Mouse (Mus musculus): ENCODE measurements around the gene Spns1. TPM values are rescaled to one million over a fixed set of nuclear protein-coding genes. Genes with fewer than 3 reads are reported as not detected.

Spns1 gene
- polyA plus RNA-seq, 1 experiment from 2014 or later = 80.1 TPM

DNA sequence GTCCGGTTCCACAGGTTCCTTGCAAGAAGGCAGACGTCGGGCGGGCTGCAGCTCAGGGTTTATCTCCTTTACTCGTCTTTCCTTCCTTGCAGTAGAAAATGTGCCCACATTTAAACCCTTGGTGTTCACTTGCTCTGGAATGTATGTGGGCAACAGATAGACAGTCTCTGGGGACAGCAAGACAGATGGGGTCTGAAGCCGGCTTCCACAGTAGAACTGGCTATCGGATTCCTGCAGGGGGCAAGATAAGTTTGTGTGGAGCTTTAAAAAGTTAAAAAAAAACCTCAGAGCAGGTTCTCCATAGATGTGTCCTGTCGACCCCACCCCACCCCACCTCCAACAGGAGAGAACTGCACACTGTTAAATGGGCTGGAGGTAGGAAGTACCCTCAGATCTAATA lies 29.0 kb downstream of the Spns1 start:
- Histone ChIP-seq H3K4me1 (replicated peaks; ENCODE audit: control insufficient read depth, insufficient read depth, low read length) (no peaks in the 10 kb centered on the region), H3K36me3 (ENCODE audit: control insufficient read depth, insufficient read depth) (no peaks in the 10 kb centered on the region), H3K9me3 (ENCODE audit: control insufficient read depth, low read length) (no peaks in the 10 kb centered on the region), H3K4me2 (ENCODE audit: low read length) (no peak overlapping the region), H3K9ac (replicated peaks; ENCODE audit: low read depth, low read length) (no peak overlapping the region), H3K4me3 (replicated peaks; ENCODE audit: low read length) (no peak overlapping the region), H3K27ac (ENCODE audit: low read length) (no peak overlapping the region), H3K27me3 (replicated peaks; ENCODE audit: control insufficient read depth, insufficient read depth, low read length) (no peaks in the 10 kb centered on the region)
- ATAC-seq = no peak
- 83% methylated on average over 8 of the region's 8 CpGs for WGBS

DNA sequence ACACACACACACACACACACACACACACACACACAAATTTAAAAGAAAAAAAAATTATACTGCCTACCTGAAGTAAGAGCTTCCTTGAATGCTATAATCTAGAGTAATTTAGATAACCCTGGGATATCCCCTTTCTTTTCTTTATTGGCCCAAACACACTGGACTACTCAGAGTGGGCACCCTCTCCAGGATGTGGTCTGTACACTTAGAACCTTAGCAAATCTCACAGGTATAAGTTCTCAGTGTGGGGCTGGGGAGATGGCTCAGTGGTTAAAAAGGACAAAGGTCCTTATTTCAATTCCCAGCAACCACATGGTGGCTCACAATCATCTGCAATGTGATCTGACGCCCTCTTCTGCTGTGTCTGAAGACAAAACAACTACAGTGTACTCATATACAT lies 30.2 kb downstream of the Spns1 start:
- H3K9ac ChIP-seq (replicated peaks; ENCODE audit: low read depth, low read length) = no peak overlapping the region
- H3K4me3 ChIP-seq (replicated peaks; ENCODE audit: low read length) = no peak overlapping the region
- no peak for ATAC-seq
- no peak overlapping the region for H3K27ac ChIP-seq (ENCODE audit: low read length)
- no peaks in the 10 kb centered on the region for H3K36me3 ChIP-seq (ENCODE audit: control insufficient read depth, insufficient read depth)
- H3K27me3 ChIP-seq (replicated peaks; ENCODE audit: control insufficient read depth, insufficient read depth, low read length) = no peaks in the 10 kb centered on the region
- no peaks in the 10 kb centered on the region for H3K9me3 ChIP-seq (ENCODE audit: control insufficient read depth, low read length)
- WGBS = 59% methylated on average over 1 of the region's 1 CpGs
- no peaks in the 10 kb centered on the region for H3K4me1 ChIP-seq (replicated peaks; ENCODE audit: control insufficient read depth, insufficient read depth, low read length)
- no peak overlapping the region for H3K4me2 ChIP-seq (ENCODE audit: low read length)

DNA sequence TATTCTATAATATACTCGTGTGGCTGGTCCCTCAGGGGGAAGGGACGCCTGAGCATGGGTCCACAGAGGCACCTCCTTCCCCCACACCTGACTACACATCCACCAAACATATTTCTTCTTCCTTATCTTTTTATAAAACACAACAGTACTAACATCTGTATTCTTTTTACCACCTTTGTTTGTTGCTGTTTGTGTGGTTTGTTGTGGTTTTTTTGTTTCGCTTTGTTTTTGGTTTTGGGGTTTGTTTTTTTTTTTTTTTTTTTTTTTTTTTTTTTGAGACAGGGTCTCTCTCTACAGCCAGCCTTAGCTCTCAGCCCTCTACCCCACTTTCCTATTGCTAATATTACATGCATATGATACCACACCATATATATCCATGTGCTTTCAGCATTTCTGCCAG lies 31.3 kb downstream of the Spns1 start:
- ATAC-seq = no peak
- Histone ChIP-seq H3K36me3 (ENCODE audit: control insufficient read depth, insufficient read depth) (no peaks in the 10 kb centered on the region), H3K4me3 (replicated peaks; ENCODE audit: low read length) (no peak overlapping the region), H3K9ac (replicated peaks; ENCODE audit: low read depth, low read length) (no peak overlapping the region), H3K27ac (ENCODE audit: low read length) (no peak overlapping the region), H3K4me1 (replicated peaks; ENCODE audit: control insufficient read depth, insufficient read depth, low read length) (no peaks in the 10 kb centered on the region), H3K9me3 (ENCODE audit: control insufficient read depth, low read length) (no peaks in the 10 kb centered on the region), H3K4me2 (ENCODE audit: low read length) (no peak overlapping the region), H3K27me3 (replicated peaks; ENCODE audit: control insufficient read depth, insufficient read depth, low read length) (no peaks in the 10 kb centered on the region)
- WGBS = 46% methylated on average over 3 of the region's 3 CpGs

DNA sequence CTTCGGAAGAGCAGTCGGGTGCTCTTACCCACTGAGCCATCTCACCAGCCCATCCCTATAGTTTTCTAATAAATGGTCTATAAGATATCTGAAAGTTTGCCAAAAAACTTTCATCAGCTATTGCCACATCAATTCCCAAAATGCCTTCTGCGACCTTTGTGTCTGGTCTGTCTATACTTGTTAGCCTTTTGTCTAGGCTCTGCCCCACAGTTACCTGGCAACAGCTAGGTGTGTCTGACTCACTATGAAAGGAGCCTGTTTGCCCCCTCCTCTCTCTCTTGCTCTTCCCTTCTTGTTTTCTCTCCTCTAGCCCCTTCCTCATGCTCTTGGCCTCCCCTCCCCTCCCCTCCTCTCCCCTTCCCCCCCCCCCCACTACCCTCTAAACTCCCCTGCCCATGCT lies 31.7 kb downstream of the Spns1 start:
- Histone ChIP-seq H3K9me3 (ENCODE audit: control insufficient read depth, low read length) (no peaks in the 10 kb centered on the region), H3K27ac (ENCODE audit: low read length) (no peak overlapping the region), H3K9ac (replicated peaks; ENCODE audit: low read depth, low read length) (no peak overlapping the region), H3K36me3 (ENCODE audit: control insufficient read depth, insufficient read depth) (no peaks in the 10 kb centered on the region), H3K4me2 (ENCODE audit: low read length) (no peak overlapping the region), H3K4me3 (replicated peaks; ENCODE audit: low read length) (no peak overlapping the region), H3K27me3 (replicated peaks; ENCODE audit: control insufficient read depth, insufficient read depth, low read length) (no peaks in the 10 kb centered on the region), H3K4me1 (replicated peaks; ENCODE audit: control insufficient read depth, insufficient read depth, low read length) (no peaks in the 10 kb centered on the region)
- 76% methylated on average over 3 of the region's 3 CpGs for WGBS
- no peak for ATAC-seq

DNA sequence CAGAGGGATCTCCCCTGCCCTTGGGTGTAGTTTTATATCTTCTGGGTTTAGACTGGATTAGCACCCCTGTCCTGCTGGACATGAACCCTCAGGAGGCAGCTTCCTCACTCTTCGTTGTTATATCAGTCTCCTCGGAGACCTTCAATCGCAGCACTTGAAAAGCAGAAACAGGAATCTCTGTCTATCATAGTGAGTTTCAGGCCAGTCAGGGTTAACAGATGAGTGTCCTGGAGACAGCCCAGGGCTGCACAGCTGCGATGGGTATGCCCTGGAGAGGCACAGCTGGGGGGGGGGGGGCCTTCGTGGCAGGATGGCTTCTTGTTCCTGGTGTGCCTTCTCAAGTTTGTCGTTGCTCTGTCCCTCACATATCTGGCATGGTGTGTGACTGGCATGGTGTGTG lies 36.4 kb downstream of the Spns1 start:
- Histone ChIP-seq H3K27ac (ENCODE audit: low read length) (no peak overlapping the region), H3K4me2 (ENCODE audit: low read length) (no peak overlapping the region), H3K9ac (replicated peaks; ENCODE audit: low read depth, low read length) (no peak overlapping the region), H3K9me3 (ENCODE audit: control insufficient read depth, low read length) (no peaks in the 10 kb centered on the region), H3K4me1 (replicated peaks; ENCODE audit: control insufficient read depth, insufficient read depth, low read length) (no peaks in the 10 kb centered on the region), H3K27me3 (replicated peaks; ENCODE audit: control insufficient read depth, insufficient read depth, low read length) (no peaks in the 10 kb centered on the region), H3K4me3 (replicated peaks; ENCODE audit: low read length) (no peak overlapping the region), H3K36me3 (ENCODE audit: control insufficient read depth, insufficient read depth) (no peaks in the 10 kb centered on the region)
- WGBS = 59% methylated on average over 6 of the region's 6 CpGs
- ATAC-seq = no peak

DNA sequence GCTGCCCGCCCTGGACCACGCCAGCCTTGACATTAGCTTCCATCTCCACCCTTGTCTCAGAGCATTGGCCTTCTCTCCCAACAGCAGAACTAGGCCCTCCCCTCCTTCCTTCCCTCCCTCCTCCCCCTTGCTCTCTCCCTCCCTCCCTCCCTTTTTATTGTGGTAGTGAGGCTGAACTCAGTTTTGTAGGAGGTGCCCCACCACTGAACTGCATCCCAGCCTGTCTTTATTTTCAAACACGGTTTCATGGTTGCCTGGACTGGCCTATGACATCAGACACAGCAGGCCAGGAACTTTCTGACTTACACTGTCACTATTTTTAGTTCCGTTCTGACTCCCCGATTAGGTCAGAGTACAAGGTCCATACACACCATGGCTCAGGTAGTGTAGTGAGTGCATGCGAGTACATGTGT lies 37.0 kb downstream of the Spns1 start:
- Histone ChIP-seq H3K4me1 (replicated peaks; ENCODE audit: control insufficient read depth, insufficient read depth, low read length) (no peaks in the 10 kb centered on the region), H3K4me3 (replicated peaks; ENCODE audit: low read length) (no peak overlapping the region), H3K9me3 (ENCODE audit: control insufficient read depth, low read length) (no peaks in the 10 kb centered on the region), H3K4me2 (ENCODE audit: low read length) (no peak overlapping the region), H3K36me3 (ENCODE audit: control insufficient read depth, insufficient read depth) (no peaks in the 10 kb centered on the region), H3K27me3 (replicated peaks; ENCODE audit: control insufficient read depth, insufficient read depth, low read length) (no peaks in the 10 kb centered on the region), H3K9ac (replicated peaks; ENCODE audit: low read depth, low read length) (no peak overlapping the region), H3K27ac (ENCODE audit: low read length) (no peak overlapping the region)
- ATAC-seq = no peak
- 85% methylated on average over 6 of the region's 6 CpGs for WGBS

DNA sequence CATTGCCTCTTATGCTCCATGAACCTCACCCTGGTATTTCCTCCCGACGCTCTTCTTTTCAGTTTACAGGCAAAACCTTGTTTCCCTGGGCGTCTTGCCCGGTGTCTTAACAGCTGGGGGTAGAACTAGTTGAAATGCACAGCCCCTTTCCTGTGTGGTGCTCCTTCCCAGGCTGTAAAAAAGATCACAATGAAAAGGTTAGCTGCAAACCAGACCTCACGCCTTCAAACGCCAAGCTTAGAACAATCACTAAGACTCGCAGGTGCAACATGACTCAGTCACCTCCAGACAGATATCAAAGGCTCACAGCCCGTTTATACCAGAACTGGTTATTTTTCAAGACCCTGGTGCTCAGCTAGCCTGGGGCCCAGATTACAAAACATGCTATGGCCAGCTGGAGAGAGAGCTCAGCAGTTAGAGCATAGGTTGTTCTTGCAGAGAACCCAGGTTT lies 37.7 kb downstream of the Spns1 start:
- Histone ChIP-seq H3K4me3 (replicated peaks; ENCODE audit: low read length) (no peak overlapping the region), H3K9ac (replicated peaks; ENCODE audit: low read depth, low read length) (no peak overlapping the region), H3K4me1 (replicated peaks; ENCODE audit: control insufficient read depth, insufficient read depth, low read length) (no peaks in the 10 kb centered on the region), H3K9me3 (ENCODE audit: control insufficient read depth, low read length) (no peaks in the 10 kb centered on the region), H3K4me2 (ENCODE audit: low read length) (no peak overlapping the region), H3K27me3 (replicated peaks; ENCODE audit: control insufficient read depth, insufficient read depth, low read length) (no peaks in the 10 kb centered on the region), H3K27ac (ENCODE audit: low read length) (no peak overlapping the region), H3K36me3 (ENCODE audit: control insufficient read depth, insufficient read depth) (no peaks in the 10 kb centered on the region)
- 74% methylated on average over 8 of the region's 8 CpGs for WGBS
- no peak for ATAC-seq

DNA sequence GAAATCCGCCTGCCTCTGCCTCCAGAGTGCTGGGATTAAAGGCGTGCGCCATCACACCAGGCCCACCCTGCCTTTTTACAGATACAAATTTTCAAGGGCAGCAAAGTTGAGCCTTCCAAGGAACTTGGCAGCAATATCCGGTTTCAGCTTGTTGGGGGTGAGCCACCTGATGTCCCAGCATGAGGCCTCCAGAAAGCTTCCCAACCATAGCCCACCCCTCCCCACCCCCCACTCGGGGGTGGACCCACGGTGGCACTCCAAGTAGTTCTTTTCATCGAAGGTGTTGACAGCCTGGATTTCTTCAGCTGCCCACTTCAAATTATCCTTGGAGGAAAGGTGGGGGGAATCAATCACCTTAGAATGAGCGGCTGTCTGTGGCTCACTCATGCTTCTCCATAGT lies 38.3 kb downstream of the Spns1 start:
- Histone ChIP-seq H3K4me1 (replicated peaks; ENCODE audit: control insufficient read depth, insufficient read depth, low read length) (no peaks in the 10 kb centered on the region), H3K27ac (ENCODE audit: low read length) (no peak overlapping the region), H3K36me3 (ENCODE audit: control insufficient read depth, insufficient read depth) (no peaks in the 10 kb centered on the region), H3K4me3 (replicated peaks; ENCODE audit: low read length) (no peak overlapping the region), H3K9me3 (ENCODE audit: control insufficient read depth, low read length) (no peaks in the 10 kb centered on the region), H3K9ac (replicated peaks; ENCODE audit: low read depth, low read length) (no peak overlapping the region), H3K27me3 (replicated peaks; ENCODE audit: control insufficient read depth, insufficient read depth, low read length) (no peaks in the 10 kb centered on the region), H3K4me2 (ENCODE audit: low read length) (no peak overlapping the region)
- 84% methylated on average over 8 of the region's 8 CpGs for WGBS
- no peak for ATAC-seq

DNA sequence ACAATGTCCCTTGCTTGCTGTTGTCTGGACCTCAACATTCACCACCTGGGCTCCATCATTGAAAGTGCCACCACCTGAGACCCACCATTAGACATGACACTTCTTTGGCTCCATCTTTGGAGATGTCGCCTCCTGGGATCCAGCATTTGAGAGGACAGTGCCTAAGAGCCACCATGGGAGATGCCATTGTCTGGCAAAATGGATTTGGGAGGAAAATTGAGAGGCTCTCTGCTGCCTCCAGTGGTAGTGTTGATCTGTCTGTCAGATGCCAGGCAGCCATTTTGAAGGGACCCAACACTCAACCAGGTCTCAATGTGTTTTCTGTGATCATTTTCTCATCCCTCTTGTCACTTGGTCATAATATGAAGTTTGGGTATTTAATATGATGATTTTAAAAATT lies 41.7 kb downstream of the Spns1 start:
- Histone ChIP-seq H3K4me2 (ENCODE audit: low read length) (no peak overlapping the region), H3K4me3 (replicated peaks; ENCODE audit: low read length) (no peak overlapping the region), H3K36me3 (ENCODE audit: control insufficient read depth, insufficient read depth) (no peaks in the 10 kb centered on the region), H3K27me3 (replicated peaks; ENCODE audit: control insufficient read depth, insufficient read depth, low read length) (no peaks in the 10 kb centered on the region), H3K9ac (replicated peaks; ENCODE audit: low read depth, low read length) (no peak overlapping the region), H3K27ac (ENCODE audit: low read length) (no peak overlapping the region), H3K4me1 (replicated peaks; ENCODE audit: control insufficient read depth, insufficient read depth, low read length) (no peaks in the 10 kb centered on the region), H3K9me3 (ENCODE audit: control insufficient read depth, low read length) (no peaks in the 10 kb centered on the region)
- WGBS = 85% methylated on average over 1 of the region's 1 CpGs
- no peak for ATAC-seq

DNA sequence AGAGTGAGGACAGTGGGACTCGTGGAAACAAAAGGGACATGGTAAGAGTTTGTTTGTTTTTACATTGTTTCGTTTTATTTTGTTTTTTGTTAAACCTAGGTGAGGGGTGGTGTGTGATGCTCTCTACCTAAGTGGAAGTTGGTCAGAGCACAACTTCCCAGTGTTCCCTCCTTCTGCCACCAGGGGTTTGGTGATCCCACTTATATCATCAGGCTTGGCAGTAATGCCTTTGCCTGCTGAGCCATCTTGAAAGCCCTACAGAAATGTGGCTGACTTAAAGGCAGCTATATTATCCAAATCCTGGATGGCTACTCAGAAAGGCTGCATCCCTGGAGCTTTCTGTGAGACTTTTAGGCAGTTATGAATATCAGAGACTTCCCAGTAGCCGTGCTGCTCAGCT lies 44.6 kb downstream of the Spns1 start:
- 69% methylated on average over 3 of the region's 3 CpGs for whole genome bisulfite sequencing

More for the DNA sequence above, 44.6 kb downstream of the Spns1 start:
- Histone ChIP-seq H3K27me3 (replicated peaks; ENCODE audit: control insufficient read depth, insufficient read depth, low read length) (no peaks in the 10 kb centered on the region), H3K9ac (replicated peaks; ENCODE audit: low read depth, low read length) (no peak overlapping the region), H3K27ac (ENCODE audit: low read length) (no peak overlapping the region), H3K4me2 (ENCODE audit: low read length) (no peak overlapping the region), H3K36me3 (ENCODE audit: control insufficient read depth, insufficient read depth) (no peaks in the 10 kb centered on the region), H3K9me3 (ENCODE audit: control insufficient read depth, low read length) (no peaks in the 10 kb centered on the region), H3K4me3 (replicated peaks; ENCODE audit: low read length) (no peak overlapping the region), H3K4me1 (replicated peaks; ENCODE audit: control insufficient read depth, insufficient read depth, low read length) (no peaks in the 10 kb centered on the region)
- ATAC-seq = no peak

Data from forebrain, embryonic 16.5 days (tissue).